Mouse (Mus musculus) small intestine, adult 2 months (tissue): ENCODE data around the gene Gnaq.

Experiments used
- CTCF ChIP-seq: fragments of 200-500 bp; IDR thresholded peaks from 2 replicates; pipeline ENCODE4 v1.5.1; 2012; ENCODE audit warnings: low read depth, mild to moderate bottlenecking, control low read depth, inconsistent platforms, low read length, moderate library complexity, mixed read lengths; ENCODE audit not compliant: insufficient replicate concordance, insufficient read length; ENCODE audit errors: extremely low read depth
- POLR2A ChIP-seq: fragments of 200-500 bp; IDR thresholded peaks from 2 replicates; pipeline ENCODE4 v1.6.1; 2012; ENCODE audit warnings: low read depth, mild to moderate bottlenecking, control low read depth, inconsistent platforms, low read length, moderate library complexity

- no peak for TF ChIP-seq POLR2A
- TF ChIP-seq CTCF, result no peak
Measured at GRCm38 (mm10) chr19:16235594-16235993, 103.0 kb downstream of the Gnaq start.
